Mouse (Mus musculus) ovary, postnatal 10 days (tissue): ENCODE data around the gene Elof1.
"Not testable (repeated sequence)": the region's sequence is repeated elsewhere in the genome, so short reads cannot be mapped to it uniquely, and the experiment has no call there.

ENCODE experiments used
- DNase-seq: peaks from one replicate; pipeline ENCODE4 v3.0.0; 2022; ENCODE audit warnings: low spot score

The Elof1 gene

GRCm38 (mm10) chr9:22116740-22117426 is at the start of gene Elof1:
TSS of gene Elof1 (minus strand) at chr9:22117172.
- peak; percentile 79 for DNase-seq

GRCm38 (mm10) chr9:22166686-22167085 is 49.7 kb upstream of the Elof1 start:
- no peak for DNase-seq

DNA sequence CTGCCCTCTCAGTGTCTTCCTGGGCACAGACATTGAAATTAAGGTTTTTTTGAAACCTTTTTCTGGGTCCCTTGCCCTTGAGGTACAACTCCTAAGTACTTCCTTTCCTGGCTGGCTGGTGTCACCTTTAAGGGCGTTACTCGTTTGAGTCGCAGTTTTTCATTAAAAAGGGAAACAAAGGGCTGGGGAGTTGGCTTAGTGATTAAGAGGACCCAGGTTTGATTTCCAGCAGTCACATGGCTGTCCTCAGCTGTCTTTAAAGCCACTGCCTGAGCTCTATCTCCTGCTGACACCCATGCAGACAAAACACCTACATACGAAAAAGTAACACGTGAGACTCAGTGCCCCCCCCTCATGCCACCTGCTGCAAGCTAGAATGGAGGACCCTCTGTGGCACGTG is 49.0 kb upstream of the Elof1 start:
- DNase-seq: no peak

- no peak for DNase-seq
Observed at GRCm38 (mm10) chr9:22164711-22165668, 48.0 kb upstream of the Elof1 start.

- no peak for DNase-seq
Observed at GRCm38 (mm10) chr9:22162912-22163311, 45.9 kb upstream of the Elof1 start.

DNA sequence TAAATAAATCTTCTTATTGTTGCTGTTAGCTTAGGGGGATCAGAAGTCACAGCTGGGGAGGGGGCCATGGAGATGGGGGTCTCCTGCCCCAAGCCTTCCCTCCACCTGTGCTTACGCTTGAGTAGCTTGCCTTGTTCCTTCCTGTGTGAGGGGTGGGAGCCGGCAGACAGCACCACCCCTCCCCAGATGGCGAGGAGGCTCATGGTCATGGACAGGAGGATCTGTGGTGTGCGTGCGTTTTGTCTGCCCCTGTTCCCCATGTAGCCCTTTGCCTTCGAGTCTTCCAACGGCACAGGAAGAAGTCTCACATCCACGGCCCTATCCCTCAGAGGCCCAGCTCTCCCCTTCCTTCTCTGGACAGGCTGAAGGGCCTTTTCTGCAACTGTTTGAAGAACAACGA is 45.3 kb upstream of the Elof1 start:
- no peak for DNase-seq

GRCm38 (mm10) chr9:22161299-22161698 is 44.3 kb upstream of the Elof1 start:
- no peak for DNase-seq

DNA sequence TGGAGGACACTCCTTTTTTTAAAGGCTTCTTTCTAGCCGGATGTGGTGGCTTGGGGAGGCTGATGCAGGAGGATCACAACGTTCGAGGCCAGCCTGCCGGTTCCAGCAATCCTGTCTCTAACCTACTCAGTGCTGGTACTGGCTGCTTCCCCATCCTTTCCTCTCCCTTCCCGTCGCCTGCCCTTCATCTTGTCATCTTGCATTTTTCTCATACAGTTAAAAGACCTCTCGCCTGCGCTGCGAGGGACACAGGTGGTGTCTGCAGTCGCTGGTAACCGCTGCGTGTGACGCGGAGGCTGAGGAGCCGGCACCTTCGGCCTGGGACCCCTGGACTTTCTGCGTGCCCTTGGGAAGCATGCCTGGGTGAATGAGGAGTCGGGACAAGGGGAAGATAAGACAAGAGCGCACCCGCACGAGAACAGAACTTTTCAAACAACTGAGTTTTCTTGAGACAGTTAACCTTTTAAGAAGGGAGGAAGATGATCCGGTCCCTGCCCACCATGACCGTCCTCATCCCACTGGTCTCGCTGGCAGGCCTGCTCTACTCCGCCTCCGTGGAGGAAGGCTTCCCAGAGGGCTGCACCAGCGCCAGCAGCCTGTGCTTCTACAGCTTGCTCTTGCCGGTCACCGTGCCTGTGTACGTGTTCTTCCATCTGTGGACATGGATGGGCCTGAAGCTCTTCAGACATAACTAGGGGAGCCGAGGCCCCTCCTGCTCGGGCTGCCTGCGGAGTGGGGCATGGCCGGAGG is 40.7 kb upstream of the Elof1 start:
- no peak for DNase-seq

- peak; percentile 98 for DNase-seq
Observed at GRCm38 (mm10) chr9:22156497-22157245, 39.7 kb upstream of the Elof1 start, which contains the start of gene Pigyl. TSS of gene Pigyl (plus strand) at chr9:22156846.

DNA sequence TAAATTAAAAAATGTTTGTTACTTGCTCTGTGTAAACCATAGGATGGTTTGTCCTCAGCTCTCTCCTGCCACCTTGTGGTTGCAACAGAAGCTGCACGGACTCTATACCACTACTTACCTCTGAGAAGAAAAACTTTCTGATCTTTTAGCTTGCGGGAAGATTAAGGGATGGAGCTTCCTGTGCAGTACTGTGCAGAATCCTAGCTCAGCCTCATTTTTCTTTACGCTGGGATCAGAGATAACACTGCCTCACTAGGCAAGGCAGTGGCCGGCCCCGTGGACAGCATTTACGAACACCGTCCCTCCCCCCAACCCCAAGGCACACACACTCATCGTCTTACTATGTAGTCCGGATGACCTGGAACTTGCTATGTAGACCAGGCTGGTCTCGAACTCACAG is 38.6 kb upstream of the Elof1 start:
- no peak for DNase-seq

- DNase-seq: no peak
Observed at GRCm38 (mm10) chr9:22153810-22154209, 36.8 kb upstream of the Elof1 start.

DNA sequence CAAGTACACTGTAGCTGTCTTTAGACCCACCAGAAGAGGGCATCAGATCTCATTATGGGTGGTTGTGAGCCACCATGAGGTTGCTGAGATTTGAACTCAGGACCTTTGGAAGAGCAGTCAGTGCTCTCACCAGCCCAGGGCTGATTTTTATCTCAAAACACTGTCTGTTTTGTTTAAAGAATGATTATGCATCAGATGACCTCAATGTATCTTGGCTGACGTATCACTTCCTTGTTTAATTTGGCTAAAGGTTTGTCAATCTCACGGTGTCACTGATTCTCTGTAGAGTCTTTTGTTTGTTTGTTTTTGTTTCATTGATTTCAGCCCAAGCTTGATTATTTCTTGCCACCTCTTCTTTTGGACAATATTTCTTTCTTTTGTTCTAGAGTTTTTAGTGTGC is 34.0 kb upstream of the Elof1 start:
- DNase-seq: no peak

DNA sequence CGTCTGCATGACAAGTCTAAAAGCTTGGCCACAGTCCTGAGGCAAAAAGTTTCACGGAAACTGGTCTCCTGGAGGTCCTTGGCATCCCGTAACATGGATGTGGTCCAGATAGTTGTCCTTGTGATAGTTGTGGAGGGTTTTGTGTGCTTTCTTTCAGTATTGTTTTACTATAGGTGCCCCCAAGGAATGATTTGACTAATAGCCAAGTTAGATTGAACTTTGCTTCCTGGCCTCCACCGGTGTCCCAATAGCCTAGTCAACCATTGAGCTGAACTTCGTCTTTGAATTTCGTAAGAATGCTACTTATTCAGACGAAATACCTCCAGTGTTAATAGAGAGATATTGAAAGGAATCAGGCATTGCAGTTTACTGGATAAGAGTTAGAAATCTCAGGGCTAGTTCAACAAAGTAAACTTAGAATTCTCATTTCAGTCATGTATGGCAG is 33.3 kb upstream of the Elof1 start:
- not testable (repeated sequence) for DNase-seq

GRCm38 (mm10) chr9:22149426-22150248 is 32.7 kb upstream of the Elof1 start:
- DNase-seq: no peak

- DNase-seq: no peak
Observed at GRCm38 (mm10) chr9:22144304-22144965, 27.5 kb upstream of the Elof1 start.

DNA sequence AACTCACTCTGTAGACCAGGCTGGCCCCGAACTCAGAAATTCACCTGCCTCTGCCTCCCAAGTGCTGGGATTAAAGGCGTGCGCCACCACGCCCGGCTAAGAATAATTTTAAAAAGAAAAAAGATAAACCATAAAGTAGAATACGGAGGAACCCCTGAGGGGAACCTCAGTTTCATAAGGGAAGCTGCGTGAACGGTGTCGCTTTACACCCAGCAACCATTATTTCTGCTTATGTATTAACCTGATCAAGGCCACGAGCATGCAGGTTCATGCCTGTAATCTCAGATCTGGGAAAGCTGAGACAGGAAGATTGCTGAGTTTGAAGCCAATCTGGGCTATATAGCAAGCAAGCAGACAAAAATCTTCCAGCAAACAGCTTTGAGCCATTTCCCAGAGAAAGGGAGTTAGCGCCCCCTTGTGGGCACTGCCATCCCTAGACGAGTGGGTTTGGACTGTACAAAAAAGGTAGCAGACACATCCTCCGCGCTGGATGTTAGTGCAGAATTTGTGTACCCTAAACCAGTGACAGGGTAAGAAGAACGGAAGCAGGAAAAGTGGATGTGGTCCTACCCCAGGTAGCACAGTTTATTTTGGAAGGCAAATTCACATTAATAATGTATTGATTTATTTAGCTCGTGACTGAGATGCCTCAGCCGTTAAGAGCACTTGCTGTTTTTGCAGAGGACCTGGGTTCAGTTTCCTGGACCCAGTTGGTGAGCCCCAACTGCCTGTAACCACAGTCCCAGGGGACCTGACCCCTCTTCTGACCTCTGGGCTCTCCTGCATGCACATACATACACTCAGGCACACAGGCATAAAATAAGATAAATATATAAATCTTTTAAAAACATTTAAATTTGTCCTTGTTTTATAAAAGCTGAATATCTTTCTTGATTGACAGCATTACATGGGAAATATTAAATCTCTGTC is 26.4 kb upstream of the Elof1 start:
- peak; percentile 75 for DNase-seq

GRCm38 (mm10) chr9:22139746-22140145 is 22.8 kb upstream of the Elof1 start:
- no peak for DNase-seq

DNA sequence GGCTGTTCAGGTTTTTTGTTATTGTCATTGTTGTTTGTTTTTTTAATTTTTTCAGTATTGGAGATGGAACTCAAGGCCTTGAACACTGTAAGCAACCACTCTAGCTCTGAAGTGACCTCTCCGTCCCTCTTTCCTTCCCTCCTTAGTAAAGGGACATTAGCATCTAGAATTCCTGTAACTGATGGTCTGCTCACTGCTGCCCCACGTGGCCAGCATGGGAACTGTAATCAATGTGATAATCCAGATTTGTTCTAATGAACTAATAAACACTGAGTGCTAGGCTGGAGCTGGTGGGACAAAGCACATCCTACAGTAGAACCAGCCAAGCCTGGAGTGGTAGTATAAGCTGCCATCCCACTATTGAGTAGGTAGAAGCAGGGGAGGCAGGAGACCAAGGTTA is 21.5 kb upstream of the Elof1 start:
- no peak for DNase-seq
